Mouse (Mus musculus): ENCODE results near the gene Dtnb.

Gene Dtnb

DNA sequence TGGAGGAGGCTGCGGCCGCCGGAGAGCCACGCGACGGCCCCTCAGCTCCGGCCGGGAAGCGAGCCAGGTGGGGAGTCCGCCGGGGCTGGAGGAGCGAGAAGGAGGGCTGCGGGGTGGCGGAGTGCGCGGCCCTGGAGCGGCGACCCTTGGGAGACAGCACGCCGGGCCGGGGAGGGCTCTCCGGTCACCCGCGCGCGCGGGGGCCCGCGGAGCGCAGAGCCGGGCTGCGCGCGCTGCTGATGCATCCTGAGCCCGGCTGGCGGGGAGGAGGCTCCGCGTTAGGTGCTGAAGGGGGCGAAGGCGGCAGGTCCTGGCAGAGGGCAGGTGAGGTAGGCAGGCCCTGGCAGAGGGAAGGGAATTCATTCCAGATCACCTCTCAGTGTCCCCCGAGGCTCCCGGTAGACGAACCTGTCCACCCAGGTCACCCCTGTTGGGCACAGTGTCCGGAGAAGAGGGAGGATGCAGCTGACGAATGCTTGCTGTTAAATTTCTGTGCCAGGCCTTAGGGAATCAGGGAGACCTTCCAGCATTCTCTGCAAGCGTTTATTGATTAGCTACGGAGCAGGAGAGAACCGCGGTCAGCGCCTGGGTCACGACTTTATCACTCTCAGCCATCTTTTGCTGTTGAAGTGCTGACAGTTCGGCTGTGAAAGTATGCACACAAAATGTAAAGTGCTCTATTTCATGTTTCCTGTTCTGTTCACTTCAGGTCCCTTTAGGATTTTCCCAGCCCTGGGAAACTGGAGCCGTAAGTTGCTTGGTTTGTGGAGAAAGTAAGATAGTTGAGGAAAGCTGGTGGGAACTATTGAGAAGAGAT, 608 bp downstream of the Dtnb start:
- DNase-seq = peak in 1 of 2 experiments; percentile 38

- no peak for DNase-seq
These were observed 1.2 kb downstream of the Dtnb start for GRCm38 (mm10) chr12:3573410-3573809.

DNA sequence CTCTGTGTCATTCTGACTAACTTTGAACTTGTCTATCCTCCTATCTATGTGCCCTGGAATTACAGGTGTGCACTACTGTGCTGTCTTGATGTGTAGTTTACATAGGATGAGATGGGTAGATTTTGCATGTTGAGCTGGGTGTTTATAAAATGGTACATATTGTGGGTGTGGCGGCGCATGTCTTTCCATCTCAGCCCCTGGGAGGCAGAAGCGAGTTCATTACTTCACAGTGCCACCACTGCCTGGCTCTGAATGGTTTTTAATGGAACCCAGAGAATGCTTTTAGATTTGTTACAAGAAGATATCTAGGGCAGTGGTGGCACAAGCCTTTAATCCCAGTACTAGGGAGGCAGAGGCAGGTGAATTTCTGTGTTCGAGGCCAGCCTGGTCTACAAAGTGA, 2.5 kb downstream of the Dtnb start:
- no peak for DNase-seq

DNA sequence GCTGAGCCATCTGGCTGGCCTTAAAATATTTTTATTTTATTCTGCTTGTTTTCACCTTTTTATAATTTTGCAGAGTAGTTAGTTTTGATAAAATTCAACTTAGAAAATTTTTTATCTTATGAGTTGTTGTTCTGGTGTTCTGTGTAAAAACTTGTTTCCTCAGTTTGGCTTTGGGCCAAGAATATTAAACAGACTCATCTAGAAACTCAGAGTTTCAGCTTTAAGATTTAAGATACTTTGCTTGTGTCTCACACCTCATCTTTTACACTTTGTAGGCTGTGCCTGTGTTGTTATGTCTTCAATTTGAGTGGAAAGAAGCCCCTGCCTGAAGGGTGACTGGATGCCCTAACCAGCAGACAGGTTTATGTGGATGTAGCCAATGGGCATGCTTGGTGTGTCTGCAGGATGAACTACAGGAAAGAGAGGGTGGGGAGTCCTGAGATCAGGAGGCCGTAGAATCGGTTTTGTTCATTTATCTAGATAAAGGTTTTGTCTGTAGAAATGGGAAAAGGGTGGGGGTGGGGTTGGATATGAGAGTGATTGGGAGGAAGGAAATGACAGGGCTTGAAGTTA, 7.9 kb downstream of the Dtnb start:
- no peak for DNase-seq

- no peak for DNase-seq
These were observed 10.4 kb downstream of the Dtnb start for GRCm38 (mm10) chr12:3582604-3583003.

DNA sequence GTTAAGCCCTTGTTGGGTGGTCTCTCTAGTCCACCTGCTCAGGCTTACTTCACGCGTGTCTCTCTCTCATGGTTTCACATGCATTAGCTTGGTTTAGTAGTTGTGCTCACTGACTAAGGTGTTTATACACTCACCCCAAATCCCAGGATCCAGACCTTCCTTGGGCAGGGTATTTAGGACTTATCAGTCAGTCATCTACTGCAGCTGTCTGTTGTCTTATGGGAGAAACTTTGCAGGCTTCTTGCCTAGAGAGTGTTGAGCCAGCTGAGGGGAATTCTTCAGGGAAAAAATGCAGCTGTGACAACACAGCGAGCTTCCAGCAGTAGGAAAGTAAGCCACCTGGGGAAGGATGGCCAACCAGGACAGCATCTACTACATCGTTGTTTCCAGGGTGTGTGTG, 13.3 kb downstream of the Dtnb start:
- no peak for DNase-seq

GRCm38 (mm10) chr12:3587010-3587409, 14.8 kb downstream of the Dtnb start:
- no peak for DNase-seq

DNA sequence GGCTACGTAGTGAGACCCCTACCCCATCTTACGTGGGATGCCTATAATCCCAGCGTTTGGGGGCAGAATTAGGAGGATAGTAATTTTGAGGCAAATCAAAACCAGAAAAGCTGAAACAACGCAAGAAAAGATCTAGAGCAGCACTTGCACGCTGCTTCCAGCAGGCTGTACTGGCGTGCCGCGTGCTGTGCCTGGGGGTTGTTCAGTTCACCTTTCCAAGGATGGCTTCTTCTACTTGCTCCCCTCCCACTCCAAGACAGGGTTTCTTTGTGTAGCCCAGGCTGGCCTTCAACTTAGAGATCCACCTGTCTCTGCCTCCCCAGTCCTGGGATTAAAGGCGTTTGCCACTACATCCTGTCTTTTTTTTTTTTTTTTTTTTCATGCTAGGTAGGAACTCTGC, 17.9 kb downstream of the Dtnb start:
- DNase-seq = no peak

DNA sequence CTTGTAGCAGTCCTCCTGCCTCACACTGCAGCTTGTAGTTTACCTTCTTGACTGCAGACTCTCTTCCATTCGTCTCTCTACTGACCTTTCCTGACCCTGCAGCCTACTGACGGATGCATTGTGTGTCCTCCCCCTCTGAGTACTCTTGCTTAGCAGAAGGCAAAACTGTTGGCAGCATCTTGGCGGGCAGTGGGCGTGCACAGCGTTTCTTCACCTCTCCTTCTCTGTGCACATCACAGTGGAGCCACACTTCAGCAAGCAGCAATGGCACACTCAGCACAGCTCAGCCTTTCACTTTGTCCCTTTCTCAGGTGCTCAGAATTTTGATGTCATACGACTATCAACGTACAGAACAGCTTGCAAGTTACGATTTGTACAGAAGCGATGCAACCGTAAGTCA, 19.4 kb downstream of the Dtnb start:
- DNase-seq = no peak

DNA sequence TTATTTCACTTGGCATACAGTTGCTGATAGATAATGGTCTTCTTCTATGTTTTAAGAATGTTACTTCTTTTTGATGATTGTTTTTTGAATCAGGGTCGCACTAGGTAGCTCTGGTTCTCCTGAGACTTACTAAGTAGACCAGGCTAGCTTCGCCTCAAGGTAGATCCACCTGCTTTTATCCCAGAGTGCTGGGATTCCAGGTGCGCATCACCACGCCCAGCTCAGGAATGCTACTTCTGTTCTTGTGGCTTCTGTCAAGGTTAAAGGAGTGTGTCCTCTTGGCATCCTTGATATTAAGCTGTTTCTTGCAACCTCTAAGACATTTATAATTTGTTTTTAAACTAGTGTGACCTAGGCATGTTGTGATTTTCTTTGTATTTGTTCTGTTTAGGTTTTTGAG, 30.6 kb downstream of the Dtnb start:
- DNase-seq = no peak

DNA sequence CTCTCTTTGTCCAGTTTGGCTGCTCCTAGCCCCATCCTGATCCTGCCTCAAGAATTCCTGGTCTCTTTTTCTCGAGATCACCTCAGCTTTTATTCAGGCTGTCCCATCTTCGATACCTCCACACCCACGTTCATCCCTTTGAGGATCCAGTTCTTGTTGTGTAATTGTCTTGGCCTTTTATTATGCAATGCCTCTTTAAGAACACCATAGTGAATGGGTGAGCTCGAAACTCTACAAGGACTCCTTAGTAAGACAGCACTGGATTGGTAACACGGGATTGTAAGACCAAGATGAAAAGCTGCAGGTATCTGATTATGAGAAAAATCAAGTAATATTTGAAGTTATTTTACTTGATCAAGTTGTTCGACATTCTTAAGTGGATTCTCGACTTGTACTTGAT, 34.0 kb downstream of the Dtnb start:
- no peak for DNase-seq

GRCm38 (mm10) chr12:3609747-3610146, 37.6 kb downstream of the Dtnb start:
- DNase-seq = no peak

DNA sequence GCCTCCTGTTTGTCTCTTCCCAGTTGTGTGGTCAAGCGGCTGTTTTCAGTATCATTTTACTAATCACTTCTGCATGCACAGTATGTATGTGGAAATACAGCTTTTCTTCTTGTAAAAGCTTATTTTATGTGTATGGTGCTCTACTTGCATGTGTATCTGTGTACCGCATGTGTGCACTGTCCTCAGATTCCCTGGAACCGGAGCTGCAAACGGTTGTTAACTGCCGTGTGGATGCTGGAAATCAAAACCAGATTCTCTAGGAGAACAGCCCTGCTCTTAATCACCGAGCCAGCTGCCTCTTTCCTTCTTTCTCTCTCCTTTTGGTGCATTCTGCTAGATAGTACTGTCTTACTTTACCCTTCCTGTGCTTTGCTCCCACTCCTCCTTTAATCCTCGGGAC, 39.7 kb downstream of the Dtnb start:
- DNase-seq = no peak

GRCm38 (mm10) chr12:3615041-3615440, 42.9 kb downstream of the Dtnb start:
- DNase-seq = no peak

- no peak for DNase-seq
These were observed 46.2 kb downstream of the Dtnb start for GRCm38 (mm10) chr12:3618144-3619020.

DNA sequence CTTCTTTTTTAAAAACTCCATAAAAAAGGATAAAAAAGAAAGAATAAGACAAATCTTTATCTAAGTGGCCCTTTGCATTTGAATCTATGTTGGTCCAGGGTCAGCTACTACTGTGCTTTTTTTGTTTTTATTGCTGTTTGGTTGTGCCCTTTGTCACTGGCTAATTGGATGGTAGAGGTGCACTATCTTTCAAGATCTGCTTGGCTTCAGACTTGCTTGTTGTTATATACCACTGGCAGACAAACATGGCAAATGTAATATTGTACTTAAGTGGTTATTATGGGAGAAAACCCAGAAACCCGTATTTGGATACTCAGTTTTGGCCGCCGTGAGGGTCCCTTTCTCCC, 46.8 kb downstream of the Dtnb start:
- DNase-seq = no peak

DNA sequence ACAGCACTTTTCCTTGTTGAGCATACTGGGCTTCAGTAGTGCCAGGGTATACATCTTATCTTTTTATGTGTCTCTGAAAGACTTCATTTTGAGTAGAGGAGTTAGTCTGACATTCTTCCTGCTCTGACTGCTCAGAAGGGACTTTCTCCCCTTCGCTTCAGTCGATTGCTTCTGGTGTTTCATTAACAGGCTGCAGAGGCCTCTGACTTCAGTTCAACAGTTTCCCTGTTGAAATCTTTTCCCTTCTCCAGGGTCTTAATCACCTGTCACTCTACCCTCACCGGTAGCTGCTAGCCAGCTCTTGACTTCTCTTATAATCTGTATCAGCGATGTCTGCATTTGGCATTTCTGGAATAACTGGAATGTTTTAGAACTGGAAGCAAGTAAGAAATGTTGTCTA, 54.7 kb downstream of the Dtnb start:
- no peak for DNase-seq

DNA sequence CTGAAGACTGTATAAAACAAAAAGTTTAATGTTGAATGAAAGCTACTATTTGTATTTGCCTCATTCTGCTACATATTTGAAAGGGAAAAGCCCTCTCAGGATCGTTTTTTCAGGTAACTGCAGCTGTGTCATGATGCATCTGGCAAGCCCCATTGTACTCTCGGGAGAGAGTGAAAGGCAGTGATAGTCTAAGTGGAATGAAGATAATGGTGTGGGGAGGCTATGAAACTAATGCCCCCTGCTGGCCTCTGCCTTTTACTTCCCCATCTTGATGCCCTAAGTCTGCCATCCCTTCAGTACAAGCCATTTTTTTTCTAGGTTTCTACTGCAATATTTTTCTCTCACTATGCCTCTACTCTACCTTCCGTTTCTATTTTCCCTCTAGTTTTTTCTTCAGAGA, 69.8 kb downstream of the Dtnb start:
- DNase-seq = peak in 1 of 2 experiments; percentile 18

- DNase-seq = no peak
These were observed 84.6 kb downstream of the Dtnb start for GRCm38 (mm10) chr12:3656799-3657198.

DNA sequence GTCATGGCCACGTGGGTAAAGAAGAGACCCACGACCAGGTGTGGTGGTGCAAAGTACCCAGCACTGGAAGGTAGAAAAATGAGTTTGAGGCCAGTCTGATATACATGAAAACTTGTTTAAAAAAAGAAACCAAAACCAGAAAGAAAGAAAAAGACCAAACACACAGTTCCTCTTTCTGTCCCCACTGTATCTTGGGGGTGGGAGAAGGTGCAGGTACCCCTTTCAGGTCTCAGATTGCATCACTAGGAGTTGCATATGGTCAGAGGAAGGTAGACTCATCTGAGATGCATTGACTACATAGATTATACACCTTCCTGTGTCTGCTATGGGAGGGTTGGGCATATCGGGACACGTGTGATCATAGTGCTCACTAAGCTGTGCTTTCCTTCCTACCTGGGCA, 85.1 kb downstream of the Dtnb start:
- DNase-seq = no peak

DNA sequence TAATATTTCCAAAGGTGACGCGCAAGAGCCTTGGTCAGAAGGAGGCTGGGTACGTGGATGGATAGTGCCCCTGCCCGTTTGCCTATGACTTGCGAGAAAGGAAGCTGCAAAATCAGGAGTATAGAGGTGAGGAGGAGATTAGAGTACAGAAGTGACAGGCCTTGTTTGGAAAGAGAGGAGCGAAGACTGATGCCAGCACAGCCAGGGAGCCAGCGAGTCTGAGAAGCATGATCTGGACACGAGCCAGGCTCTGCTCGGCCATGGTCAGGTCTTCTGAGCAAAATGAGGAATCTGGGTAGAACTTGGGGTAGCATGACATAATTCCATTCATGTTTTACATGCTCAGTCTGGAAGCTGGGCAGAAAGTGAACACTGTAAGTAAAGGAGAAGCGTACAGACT, 85.6 kb downstream of the Dtnb start:
- no peak for DNase-seq

DNA sequence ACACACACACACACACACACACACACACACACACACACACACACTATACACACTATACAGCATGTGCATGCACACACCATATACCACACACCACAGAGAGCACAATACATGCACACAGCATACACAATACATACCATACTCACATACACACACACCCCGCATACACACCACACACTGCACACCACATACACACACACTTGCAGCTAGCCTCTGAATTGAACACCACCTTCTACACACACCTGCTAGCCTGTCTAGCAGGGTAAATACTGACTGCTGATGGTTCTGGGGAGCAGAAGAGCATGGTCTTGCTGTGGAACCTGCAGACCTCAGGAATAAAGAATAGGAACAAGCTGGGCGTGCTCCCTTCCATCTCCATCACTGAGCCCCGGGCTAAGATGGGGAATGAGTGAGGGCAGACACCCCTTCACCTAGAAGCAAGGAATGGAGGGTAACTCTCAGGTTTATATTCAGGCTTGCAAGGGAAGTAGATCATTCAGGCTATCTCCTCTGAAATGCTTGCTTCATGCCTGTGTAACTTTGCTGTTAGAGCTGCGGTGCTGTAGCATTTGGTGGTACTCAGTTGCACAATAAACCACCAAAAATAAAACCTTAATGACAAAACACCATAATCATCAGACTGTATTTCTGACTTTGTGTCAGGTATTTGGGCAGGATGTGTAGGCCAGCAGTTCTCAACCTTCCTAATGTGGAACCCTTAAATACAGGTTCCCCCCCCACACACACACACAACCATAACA, 87.6 kb downstream of the Dtnb start:
- DNase-seq = no peak

DNA sequence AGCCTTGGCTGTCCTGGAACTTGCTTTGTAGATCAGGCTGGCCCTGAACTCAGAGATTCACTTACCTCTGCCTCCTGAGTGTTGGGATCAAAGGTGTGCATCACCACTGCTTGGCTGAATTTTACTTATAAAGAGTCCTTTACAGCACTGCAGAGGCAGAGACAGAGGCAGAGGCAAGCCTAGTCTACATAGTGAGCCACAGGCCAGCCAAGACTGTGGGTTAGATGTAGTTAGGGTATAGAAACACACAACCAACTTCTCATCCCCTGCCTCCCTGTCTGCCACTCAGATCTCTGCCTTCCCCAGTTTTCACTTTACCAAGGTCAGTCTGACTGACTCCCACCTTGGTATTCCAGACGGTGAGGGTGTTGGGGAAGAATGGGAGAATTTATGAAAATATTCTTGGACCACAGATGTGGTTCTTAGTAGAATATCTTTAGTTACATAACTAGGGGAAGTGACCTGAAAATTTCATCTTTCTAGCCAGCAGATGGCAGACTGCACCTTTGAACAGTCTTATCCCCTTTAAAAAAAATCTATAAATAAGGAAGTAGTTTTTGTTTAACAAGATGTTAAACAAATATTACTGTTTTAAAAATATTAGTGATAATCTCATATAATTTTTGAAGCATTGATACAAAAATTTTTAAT, 88.9 kb downstream of the Dtnb start:
- peak in 1 of 2 experiments; percentile 20 for DNase-seq

All from spleen, adult 18-20 months (tissue).